Mouse (Mus musculus) frontal cortex, postnatal 36 days (tissue): ENCODE measurements at regions not wholly inside any gene's neighbourhood (a gene's known extent, or its start where the extent isn't known, plus 50 kb on each side); places are given as distances from the start of the nearest gene placed in this dataset.
"Not testable (repeated sequence)": the region's sequence is repeated elsewhere in the genome, so short reads cannot be mapped to it uniquely, and the experiment has no call there.

ENCODE experiments used
- DNase-seq, 2 experiments: peaks; one replicate each; pipeline ENCODE4 v3.0.0; 2022; ENCODE audit warnings: low spot score in 2 of 2

- DNase-seq: not testable (repeated sequence)
These were observed 60.8 kb upstream of the Dnajc1 start for GRCm38 (mm10) chr2:18453426-18453825.

- no peak for DNase-seq
These were observed 53.2 kb upstream of the Dnajc1 start for GRCm38 (mm10) chr2:18445809-18446208.
